Mouse (Mus musculus): ENCODE results near the gene Fam71f2. TPM values are rescaled to one million over a fixed set of nuclear protein-coding genes. Genes with fewer than 3 reads are reported as not detected.

The Fam71f2 gene
- polyA plus RNA-seq, 1 experiment, result 0.47 TPM

GRCm38 (mm10) chr6:29261831-29262230 lies 17.6 kb upstream of the Fam71f2 start:
- Histone ChIP-seq H3K36me3 (ENCODE audit: control insufficient read depth, insufficient read depth) (no peaks in the 10 kb centered on the region), H3ac (ENCODE audit: control insufficient read depth, insufficient read length) (no peak overlapping the region), H3K79me2 (ENCODE audit: control insufficient read depth, insufficient read depth) (no peaks in the 10 kb centered on the region), H3K4me3 (no peak overlapping the region), H3K4me2 (ENCODE audit: low read depth) (no peak overlapping the region), H3K27me3 (ENCODE audit: control insufficient read depth, insufficient read depth, insufficient read length) (no peaks in the 10 kb centered on the region)
- TF ChIP-seq MAX (IDR thresholded peaks at IDR 0.05; ENCODE audit: low read depth), result no peak
- no peak for TF ChIP-seq REST (IDR thresholded peaks at IDR 0.05; ENCODE audit: insufficient read depth, insufficient read length)
- no peak for TF ChIP-seq USF1 (IDR thresholded peaks at IDR 0.05; ENCODE audit: low read depth)
- TF ChIP-seq SRF (IDR thresholded peaks at IDR 0.05; ENCODE audit: control insufficient read depth, insufficient read length, low read depth), result no peak
- TF ChIP-seq TCF3 (IDR thresholded peaks at IDR 0.05; ENCODE audit: insufficient read length, low read depth), result no peak

GRCm38 (mm10) chr6:29263650-29264455 lies 15.5 kb upstream of the Fam71f2 start:
- Histone ChIP-seq H3K4me2 (ENCODE audit: low read depth) (no peak overlapping the region), H3K4me3 (no peak overlapping the region), H3K36me3 (ENCODE audit: control insufficient read depth, insufficient read depth) (no peaks in the 10 kb centered on the region), H3K79me2 (ENCODE audit: control insufficient read depth, insufficient read depth) (no peaks in the 10 kb centered on the region), H3K27me3 (ENCODE audit: control insufficient read depth, insufficient read depth, insufficient read length) (no peaks in the 10 kb centered on the region), H3ac (ENCODE audit: control insufficient read depth, insufficient read length) (no peak overlapping the region)
- TF ChIP-seq MAX (IDR thresholded peaks at IDR 0.05; ENCODE audit: low read depth) (no peak), MYOG (IDR thresholded peaks at IDR 0.05; ENCODE audit: control insufficient read depth in 1 of 3, insufficient read depth in 1 of 3, insufficient read length in 2 of 3, low read depth in 2 of 3) (no peak), SRF (IDR thresholded peaks at IDR 0.05; ENCODE audit: control insufficient read depth, insufficient read length, low read depth) (no peak), POLR2A (IDR thresholded peaks at IDR 0.05; ENCODE audit: insufficient read length, low read depth) (no peak), REST (IDR thresholded peaks at IDR 0.05; ENCODE audit: insufficient read depth, insufficient read length) (no peak), USF1 (IDR thresholded peaks at IDR 0.05; ENCODE audit: low read depth) (no peak), E2F4 (IDR thresholded peaks at IDR 0.05; ENCODE audit: insufficient read depth) (no peak), TCF3 (IDR thresholded peaks at IDR 0.05; ENCODE audit: insufficient read length, low read depth) (no peak), MYOD1 (IDR thresholded peaks at IDR 0.05; ENCODE audit: control insufficient read depth in 1 of 3, insufficient read length in 2 of 3, low read depth in 2 of 3) (no peak)

GRCm38 (mm10) chr6:29264456-29264781 lies 15.0 kb upstream of the Fam71f2 start:
- H3K4me2 ChIP-seq (ENCODE audit: low read depth), result no peak overlapping the region
- no peak for TF ChIP-seq REST (IDR thresholded peaks at IDR 0.05; ENCODE audit: insufficient read depth, insufficient read length)
- no peak for TF ChIP-seq TCF12 (IDR thresholded peaks at IDR 0.05; ENCODE audit: insufficient read depth, poor library complexity, severe bottlenecking)
- TF ChIP-seq USF1 (IDR thresholded peaks at IDR 0.05; ENCODE audit: low read depth), result no peak
- no peak for TF ChIP-seq POLR2AphosphoS2 (IDR thresholded peaks at IDR 0.05; ENCODE audit: insufficient read length, low read depth)
- TF ChIP-seq MYOD1 (IDR thresholded peaks at IDR 0.05; ENCODE audit: control insufficient read depth in 1 of 3, insufficient read length in 2 of 3, low read depth in 2 of 3), result no peak
- no peak for TF ChIP-seq CEBPB (IDR thresholded peaks at IDR 0.05; ENCODE audit: insufficient read depth, poor library complexity, severe bottlenecking)
- no peak for TF ChIP-seq POLR2A (IDR thresholded peaks at IDR 0.05; ENCODE audit: insufficient read length, low read depth)
- no peaks in the 10 kb centered on the region for H3K27me3 ChIP-seq (ENCODE audit: control insufficient read depth, insufficient read depth, insufficient read length)
- no peaks in the 10 kb centered on the region for H3K36me3 ChIP-seq (ENCODE audit: control insufficient read depth, insufficient read depth)
- H3K79me2 ChIP-seq (ENCODE audit: control insufficient read depth, insufficient read depth), result no peaks in the 10 kb centered on the region
- H3ac ChIP-seq (ENCODE audit: control insufficient read depth, insufficient read length), result no peak overlapping the region
- H3K4me3 ChIP-seq, result no peak overlapping the region

GRCm38 (mm10) chr6:29266936-29267335 lies 12.5 kb upstream of the Fam71f2 start:
- no peak overlapping the region for H3K4me3 ChIP-seq
- no peaks in the 10 kb centered on the region for H3K27me3 ChIP-seq (ENCODE audit: control insufficient read depth, insufficient read depth, insufficient read length)
- H3K79me2 ChIP-seq (ENCODE audit: control insufficient read depth, insufficient read depth), result no peaks in the 10 kb centered on the region
- no peaks in the 10 kb centered on the region for H3K36me3 ChIP-seq (ENCODE audit: control insufficient read depth, insufficient read depth)
- TF ChIP-seq USF1 (IDR thresholded peaks at IDR 0.05; ENCODE audit: low read depth) (no peak), MYOD1 (IDR thresholded peaks at IDR 0.05; ENCODE audit: control insufficient read depth in 1 of 3, insufficient read length in 2 of 3, low read depth in 2 of 3) (no peak), TCF12 (IDR thresholded peaks at IDR 0.05; ENCODE audit: insufficient read depth, poor library complexity, severe bottlenecking) (no peak), REST (IDR thresholded peaks at IDR 0.05; ENCODE audit: insufficient read depth, insufficient read length) (no peak), MYOG (IDR thresholded peaks at IDR 0.05; ENCODE audit: control insufficient read depth in 1 of 3, insufficient read depth in 1 of 3, insufficient read length in 2 of 3, low read depth in 2 of 3) (no peak), POLR2A (IDR thresholded peaks at IDR 0.05; ENCODE audit: insufficient read length, low read depth) (no peak), MAX (IDR thresholded peaks at IDR 0.05; ENCODE audit: low read depth) (no peak), SRF (IDR thresholded peaks at IDR 0.05; ENCODE audit: control insufficient read depth, insufficient read length, low read depth) (no peak), TCF3 (IDR thresholded peaks at IDR 0.05; ENCODE audit: insufficient read length, low read depth) (no peak), POLR2AphosphoS2 (IDR thresholded peaks at IDR 0.05; ENCODE audit: insufficient read length, low read depth) (no peak), CEBPB (IDR thresholded peaks at IDR 0.05; ENCODE audit: insufficient read depth, poor library complexity, severe bottlenecking) (no peak), E2F4 (IDR thresholded peaks at IDR 0.05; ENCODE audit: insufficient read depth) (no peak)
- no peak overlapping the region for H3ac ChIP-seq (ENCODE audit: control insufficient read depth, insufficient read length)
- H3K4me2 ChIP-seq (ENCODE audit: low read depth), result no peak overlapping the region

- H3K27me3 ChIP-seq (ENCODE audit: control insufficient read depth, insufficient read depth, insufficient read length), result no peaks in the 10 kb centered on the region
- TF ChIP-seq TCF12 (IDR thresholded peaks at IDR 0.05; ENCODE audit: insufficient read depth, poor library complexity, severe bottlenecking) (no peak), TCF3 (IDR thresholded peaks at IDR 0.05; ENCODE audit: insufficient read length, low read depth) (no peak), MYOG (IDR thresholded peaks at IDR 0.05; ENCODE audit: control insufficient read depth in 1 of 3, insufficient read depth in 1 of 3, insufficient read length in 2 of 3, low read depth in 2 of 3) (no peak), REST (IDR thresholded peaks at IDR 0.05; ENCODE audit: insufficient read depth, insufficient read length) (no peak)
- no peak overlapping the region for H3ac ChIP-seq (ENCODE audit: control insufficient read depth, insufficient read length)
- H3K4me2 ChIP-seq (ENCODE audit: low read depth), result no peak overlapping the region
- peaks cover 12% of the 10 kb centered on the region for H3K79me2 ChIP-seq (ENCODE audit: control insufficient read depth, insufficient read depth)
- peaks cover 2% of the 10 kb centered on the region for H3K36me3 ChIP-seq (ENCODE audit: control insufficient read depth, insufficient read depth)
- H3K4me3 ChIP-seq, result no peak overlapping the region
Measured at GRCm38 (mm10) chr6:29269006-29269668, 10.3 kb upstream of the Fam71f2 start.

Data from myocyte (in vitro differentiated cells).